In the genomic region with DNA sequence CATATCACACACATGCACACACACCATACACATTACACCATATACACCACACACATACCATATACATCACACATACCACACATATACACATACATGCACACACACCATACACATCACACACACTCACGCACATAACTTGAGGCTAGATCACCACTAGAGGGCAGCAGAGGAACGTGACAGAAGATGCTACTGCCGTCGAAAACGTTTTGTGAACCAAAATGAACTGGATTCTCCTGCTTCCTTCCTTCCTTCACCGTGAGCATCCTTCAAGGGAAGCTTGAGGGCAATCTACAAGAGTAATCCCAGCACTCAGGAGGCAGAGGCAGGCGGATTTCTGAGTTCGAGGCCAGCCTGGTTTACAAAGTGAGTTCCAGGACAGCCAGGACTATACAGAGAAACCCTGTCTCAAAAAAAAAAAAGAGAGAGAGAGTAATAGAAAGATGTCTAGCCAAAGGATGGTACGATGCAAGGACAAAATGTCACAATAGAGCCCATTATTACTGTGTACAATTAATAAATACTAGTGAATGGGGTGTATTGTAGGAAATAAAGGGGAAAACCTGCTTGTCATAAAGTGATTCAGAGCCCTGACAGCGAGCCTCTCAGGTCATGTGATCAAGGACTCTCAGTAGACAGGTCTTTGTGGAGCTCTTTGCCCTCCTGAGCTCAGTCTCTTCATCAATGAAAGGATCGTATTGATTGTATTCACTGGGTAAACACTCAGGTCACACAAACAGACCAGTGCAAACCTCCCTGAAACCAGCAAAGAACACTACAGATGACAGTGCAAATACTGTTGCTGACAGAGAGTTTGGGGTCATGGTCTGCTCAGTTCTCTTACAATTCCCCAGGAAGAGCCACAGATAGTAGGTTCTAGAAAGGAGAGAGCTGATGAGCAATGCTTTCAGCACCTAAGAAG, we compare ENCODE assay signal across 8 mouse cellular contexts.
DNase-seq lines count a peak whose midpoint lies in the region; ATAC-seq lines count a peak whose summit lies in the region.

No protein-coding gene starts in this region.

- peak; percentile 85 for ATAC-seq in hindbrain, embryonic 16.5 days

- DNase-seq in R1 (ENCODE audit: low read depth, low spot score), result peak; percentile 75
- DNase-seq in cerebellum, adult 9-10 months, result peak; percentile 73
- peak; percentile 20 to 87 for DNase-seq in frontal cortex, adult 2 months (ENCODE audit: extremely low spot score in 1 of 2, low spot score in 1 of 2)
- peak; percentile 31 to 60 for DNase-seq in layer of hippocampus, postnatal 36 days
- peak; percentile 91 for DNase-seq in lung, postnatal 36 days
- DNase-seq in right cerebral cortex, adult 2 months (ENCODE audit: low spot score in 2 of 2), result peak; percentile 76 to 79
- peak; percentile 32 to 65 for DNase-seq in urinary bladder, postnatal 4 days (ENCODE audit: low spot score in 2 of 2)

- H3K4me2 ChIP-seq in hindbrain, embryonic 16.5 days (ENCODE audit: low read length), result no peak overlapping the region

- H3K36me3 ChIP-seq in hindbrain, embryonic 16.5 days (ENCODE audit: control insufficient read depth, insufficient read depth, low read length), result no peaks in the 10 kb centered on the region

- no peak overlapping the region for H3K4me3 ChIP-seq in hindbrain, embryonic 16.5 days (ENCODE audit: low read length)

- no peaks in the 10 kb centered on the region for H3K27me3 ChIP-seq in hindbrain, embryonic 16.5 days (replicated peaks; ENCODE audit: control insufficient read depth, insufficient read depth, low read length)

- no peak overlapping the region for H3K9ac ChIP-seq in hindbrain, embryonic 16.5 days (ENCODE audit: low read depth, low read length)

- H3K9me3 ChIP-seq in hindbrain, embryonic 16.5 days (ENCODE audit: control insufficient read depth, low read length), result no peaks in the 10 kb centered on the region

- no peak overlapping the region for H3K27ac ChIP-seq in hindbrain, embryonic 16.5 days (ENCODE audit: low read depth, low read length)

- 28% methylated on average over 11 of the region's 11 CpGs for WGBS in hindbrain, embryonic 16.5 days

- no peaks in the 10 kb centered on the region for H3K4me1 ChIP-seq in hindbrain, embryonic 16.5 days (ENCODE audit: control insufficient read depth, insufficient read depth, low read depth, low read length)
